Mouse (Mus musculus) right cerebral cortex, adult 18-20 months (tissue): ENCODE measurements around the gene Trap1.
"Not testable (repeated sequence)": the region's sequence is repeated elsewhere in the genome, so short reads cannot be mapped to it uniquely, and the experiment has no call there.

ENCODE experiments used
- DNase-seq: peaks from one replicate; pipeline ENCODE4 v3.0.0; 2022; ENCODE audit warnings: mixed read lengths

Gene Trap1

GRCm38 (mm10) chr16:4035575-4035974, 42.1 kb downstream of the Trap1 start:
- no peak for DNase-seq

DNA sequence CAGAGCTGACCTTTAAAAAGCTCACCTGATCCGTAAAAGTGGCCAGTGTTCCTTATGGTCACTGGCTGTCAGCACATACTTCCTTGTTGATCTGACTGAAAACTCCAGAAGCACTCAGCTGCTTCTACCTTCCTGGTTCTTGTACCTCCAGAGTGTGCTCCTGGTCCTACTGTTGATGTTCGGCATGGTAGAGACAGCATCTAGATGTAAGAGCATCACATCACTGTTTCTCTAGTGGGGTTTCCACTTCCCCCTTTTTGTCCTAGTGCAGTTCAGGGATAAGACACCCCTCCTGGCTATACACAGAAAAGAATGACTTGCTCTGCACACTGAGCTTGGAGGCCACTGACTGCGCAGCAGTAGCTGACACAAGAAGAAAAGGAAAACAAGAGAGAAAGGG, 43.2 kb downstream of the Trap1 start:
- DNase-seq: no peak

GRCm38 (mm10) chr16:4033971-4034370, 43.7 kb downstream of the Trap1 start:
- DNase-seq: no peak

- DNase-seq: no peak
These were observed 45.3 kb downstream of the Trap1 start for GRCm38 (mm10) chr16:4032341-4032748.

- no peak for DNase-seq
These were observed 46.0 kb downstream of the Trap1 start for GRCm38 (mm10) chr16:4031441-4032274.

DNA sequence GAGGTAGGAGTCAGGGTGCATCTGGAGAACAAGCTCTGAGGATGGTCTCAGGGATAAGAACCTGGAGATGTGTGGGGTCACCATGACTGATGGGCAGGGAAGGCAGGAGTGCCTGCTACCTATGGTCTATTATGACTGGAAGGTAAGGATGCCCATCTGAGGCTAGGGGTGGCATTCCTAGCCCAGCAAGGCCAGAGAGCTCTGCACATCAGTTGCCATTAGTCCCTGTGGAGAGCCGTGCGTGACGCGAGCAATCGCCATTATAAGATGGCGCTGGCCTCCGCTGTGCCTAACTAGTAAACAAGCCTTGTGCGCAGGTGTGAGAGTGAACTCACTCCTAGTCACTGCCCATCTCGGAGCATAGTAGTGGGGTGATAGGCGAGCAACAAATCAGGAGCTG, 47.1 kb downstream of the Trap1 start:
- DNase-seq: no peak

- no peak for DNase-seq
These were observed 48.2 kb downstream of the Trap1 start for GRCm38 (mm10) chr16:4029371-4029841.

DNA sequence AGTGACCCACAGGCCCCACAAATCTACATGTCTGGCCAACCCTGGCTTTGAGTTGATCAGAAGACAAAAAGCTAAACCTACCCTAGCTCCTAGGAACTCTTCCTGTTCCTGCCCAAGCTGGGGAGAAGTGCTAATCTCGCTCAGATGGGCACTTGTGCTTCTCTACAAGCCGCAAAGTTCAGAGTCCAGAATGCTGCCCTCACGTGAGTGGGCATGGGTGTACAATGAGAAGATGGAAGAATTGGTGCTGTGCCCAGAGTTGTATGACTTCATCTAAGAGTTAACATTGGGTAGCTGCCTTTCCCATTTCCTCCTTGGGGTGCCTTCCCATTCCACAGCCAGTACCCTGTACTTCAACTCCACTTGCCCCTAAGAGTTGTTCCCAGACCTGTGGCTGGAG, 50.4 kb downstream of the Trap1 start:
- DNase-seq: no peak

DNA sequence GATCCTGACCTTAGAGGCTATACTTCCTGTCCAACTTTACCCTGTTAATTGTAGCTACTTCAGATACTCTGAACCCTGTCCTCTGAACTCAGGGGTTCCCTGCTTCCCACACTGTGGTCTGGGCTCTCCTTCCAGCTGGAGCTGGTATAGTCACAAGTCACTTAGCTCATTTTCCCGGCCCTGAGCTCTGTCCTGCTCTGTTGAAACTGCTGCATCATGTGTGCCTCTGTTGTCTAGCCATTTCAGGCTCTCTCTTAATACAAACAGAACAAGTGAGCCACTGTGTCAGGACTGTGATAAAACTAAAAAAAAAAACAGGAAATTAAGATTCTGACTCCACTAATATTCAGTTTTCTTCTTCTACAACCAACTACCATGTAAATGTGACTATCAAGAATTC, 51.0 kb downstream of the Trap1 start:
- no peak for DNase-seq

DNA sequence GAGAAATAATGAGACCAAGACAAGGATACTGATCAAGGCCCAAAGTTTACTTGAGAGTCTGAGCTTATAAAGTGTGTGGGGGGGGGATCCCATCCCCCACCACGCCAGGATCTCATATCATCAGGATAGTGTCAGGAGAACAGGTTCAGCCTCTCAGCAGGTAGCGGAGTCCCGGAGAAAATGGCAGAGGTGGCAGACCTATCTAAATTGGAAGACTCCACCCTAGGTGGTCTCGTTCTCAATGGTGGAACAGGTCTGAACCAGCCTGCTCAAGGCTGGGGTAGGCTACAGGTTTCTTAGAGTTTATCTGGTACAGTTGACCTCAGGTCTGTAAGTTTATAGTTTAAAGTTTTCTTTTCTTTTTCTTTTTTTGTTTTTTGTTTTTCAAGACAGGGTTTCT, 54.9 kb downstream of the Trap1 start:
- no peak for DNase-seq

- DNase-seq: no peak
These were observed 56.4 kb downstream of the Trap1 start for GRCm38 (mm10) chr16:4021241-4021640.

GRCm38 (mm10) chr16:4017466-4017865, 60.2 kb downstream of the Trap1 start:
- DNase-seq: not testable (repeated sequence)

DNA sequence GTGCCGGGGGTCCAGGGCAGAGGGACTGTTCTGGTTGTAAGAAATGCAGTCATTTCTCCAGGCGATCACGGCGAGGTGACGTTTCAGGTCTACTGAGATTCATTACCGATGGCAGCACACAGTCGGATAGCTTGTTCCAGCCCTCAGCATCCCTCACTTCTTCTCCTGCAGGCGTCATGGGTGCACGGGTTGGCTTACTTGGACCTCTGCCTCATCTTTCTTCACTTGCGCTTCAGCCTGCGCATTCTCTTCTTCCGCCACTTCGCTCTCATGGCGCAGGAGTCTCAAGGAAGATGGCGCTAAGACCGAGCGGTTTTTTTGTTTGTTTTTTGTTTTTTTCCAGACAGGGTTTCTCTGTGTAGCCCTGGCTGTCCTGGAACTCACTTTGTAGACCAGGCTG, 60.8 kb downstream of the Trap1 start:
- DNase-seq: not testable (repeated sequence)

DNA sequence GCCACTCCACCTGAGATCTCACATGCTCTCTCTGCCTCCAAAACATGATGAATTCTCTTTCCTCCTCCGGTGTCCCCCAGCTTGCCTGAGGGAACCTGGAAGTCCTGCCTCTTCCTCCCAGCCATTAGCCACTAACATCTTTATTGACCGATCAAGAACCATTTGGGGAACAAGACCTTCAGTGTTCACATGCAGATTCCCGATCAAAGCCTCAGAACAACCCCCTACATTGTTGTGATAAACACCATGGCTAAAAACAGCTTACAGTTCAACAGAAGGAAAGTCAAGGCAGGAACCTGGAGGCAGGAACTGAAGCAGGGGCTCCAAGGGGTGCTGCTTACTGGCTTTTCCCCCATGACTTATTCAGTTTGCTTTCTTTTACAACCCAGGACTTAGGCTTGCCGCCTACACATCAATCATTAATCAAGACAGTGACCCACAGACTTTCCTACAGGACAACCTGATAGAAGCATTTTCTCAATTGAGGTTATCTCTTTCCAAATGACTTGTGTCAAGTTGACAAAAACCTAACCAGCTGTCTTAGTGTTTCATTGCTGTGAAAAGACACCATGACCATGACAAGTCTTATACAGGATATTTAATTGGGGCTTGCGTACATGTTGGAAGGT, 63.5 kb downstream of the Trap1 start:
- no peak for DNase-seq

DNA sequence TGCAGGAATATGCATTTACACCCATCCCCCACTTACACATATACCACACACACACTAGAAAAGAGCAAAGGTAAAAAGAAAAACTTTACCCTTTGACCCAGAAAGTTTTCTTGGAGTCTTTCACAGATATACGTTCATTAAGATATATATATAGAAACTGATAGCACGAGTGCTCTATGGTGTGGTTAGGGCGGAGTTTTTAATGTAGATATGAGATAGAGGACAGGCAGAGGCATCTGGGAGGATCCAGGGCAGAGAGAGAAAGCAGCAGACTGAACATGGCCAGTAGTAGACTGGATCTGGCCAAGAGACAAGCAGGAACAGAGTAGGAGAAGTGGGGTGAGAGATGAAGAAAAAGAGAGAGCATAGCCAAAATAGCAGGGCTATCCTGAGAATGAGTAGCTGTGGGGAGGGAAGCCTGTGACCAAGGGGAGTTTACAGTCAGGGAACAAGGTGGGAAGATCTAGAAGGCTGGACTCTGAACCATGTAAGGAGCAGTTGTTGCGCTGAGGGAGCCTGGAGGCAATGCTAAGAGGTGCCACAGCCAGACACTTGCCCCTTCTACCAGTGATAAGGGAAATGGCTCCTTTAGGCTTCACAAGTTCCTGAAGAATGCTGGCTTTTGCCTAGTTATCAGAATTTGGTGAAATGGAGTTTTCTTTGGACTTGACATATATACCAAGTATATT, 64.6 kb downstream of the Trap1 start:
- DNase-seq: no peak

GRCm38 (mm10) chr16:4003489-4004398, 73.9 kb downstream of the Trap1 start, which contains the start of gene Slx4:
Gene Slx4, minus strand, starts transcription at chr16:4003770.
- peak; percentile 97 for DNase-seq
